Mouse (Mus musculus) lung, embryonic 16.5 days (tissue): ENCODE measurements at regions not wholly inside any gene's neighbourhood (a gene's known extent, or its start where the extent isn't known, plus 50 kb on each side); places are given as distances from the start of the nearest gene placed in this dataset.
"Not testable (repeated sequence)": the region's sequence is repeated elsewhere in the genome, so short reads cannot be mapped to it uniquely, and the experiment has no call there.

ENCODE experiments used
- ATAC-seq: fragments of 200-750 bp; cut with Nextera tagmentation; 2 replicates; pipeline ENCODE4 v1.8.0; 2017; ENCODE audit warnings: low read depth, mild to moderate bottlenecking, moderate library complexity
- H3K27ac ChIP-seq: fragments of 300-500 bp; sonication (generic); 2 replicates; pipeline ENCODE4 v1.5.1; 2014; ENCODE audit warnings: mild to moderate bottlenecking, control low read depth, low read length
- H3K27me3 ChIP-seq: fragments of 300-500 bp; sonication (generic); 2 replicates; pipeline ENCODE4 v1.6.1; 2014; ENCODE audit warnings: low read depth, low read length, mixed read lengths; ENCODE audit not compliant: control insufficient read depth, insufficient read depth
- H3K36me3 ChIP-seq: fragments of 300-500 bp; sonication (generic); 2 replicates; pipeline ENCODE4 v1.6.1; 2014; ENCODE audit warnings: low read length; ENCODE audit not compliant: control insufficient read depth, insufficient read depth
- H3K4me1 ChIP-seq: fragments of 300-500 bp; sonication (generic); replicated peaks from 2 replicates; pipeline ENCODE4 v1.6.1; 2014; ENCODE audit warnings: low read length, mixed read lengths; ENCODE audit not compliant: control insufficient read depth, insufficient read depth
- H3K4me2 ChIP-seq: fragments of 300-500 bp; sonication (generic); 2 replicates; pipeline ENCODE4 v1.6.1; 2014; ENCODE audit warnings: low read depth, low read length, control low read depth
- H3K4me3 ChIP-seq: fragments of 300-500 bp; sonication (generic); 2 replicates; pipeline ENCODE4 v1.5.1; 2014; ENCODE audit warnings: mild to moderate bottlenecking, low read length, control low read depth
- H3K9ac ChIP-seq: fragments of 300-500 bp; sonication (generic); 2 replicates; pipeline ENCODE4 v1.6.1; 2014; ENCODE audit warnings: low read length, control low read depth
- H3K9me3 ChIP-seq: fragments of 300-500 bp; sonication (generic); 2 replicates; pipeline ENCODE4 v1.6.1; 2016; ENCODE audit warnings: low read length; ENCODE audit not compliant: control insufficient read depth
- WGBS: fragments of 180-500 bp; shearing (Covaris S2); extraction: QIAGEN DNeasy Blood & Tissue Kit; methylation state at CpG from one replicate; pipeline ENCODE4 v1.1.7; 2014; 5-methylcytosine and 5-hydroxymethylcytosine counted together

DNA sequence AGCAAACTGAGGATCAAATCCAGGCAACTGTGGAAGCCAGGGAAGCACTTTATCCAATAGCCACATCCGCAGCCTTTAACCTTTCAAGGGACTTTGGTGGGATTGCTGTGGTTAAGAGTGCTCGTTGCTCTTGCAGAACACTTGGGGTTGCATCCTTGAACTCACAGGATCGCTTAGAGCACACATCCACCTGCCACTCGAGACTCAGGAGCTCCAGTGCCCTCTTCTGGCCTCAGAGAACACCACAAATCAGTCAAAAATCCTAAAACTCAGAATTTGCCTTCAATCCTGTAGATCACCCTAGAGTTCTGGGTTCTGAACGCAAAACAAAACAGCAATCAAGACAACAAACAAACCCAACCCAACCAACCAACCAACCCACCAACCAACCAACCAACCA, 82.2 kb upstream of the C9orf72 start:
- WGBS: 52% methylated on average over 5 of the region's 5 CpGs
- no peaks in the 10 kb centered on the region for H3K4me1 ChIP-seq
- H3K27ac ChIP-seq: no peak overlapping the region
- no peak overlapping the region for H3K4me2 ChIP-seq
- no peaks in the 10 kb centered on the region for H3K27me3 ChIP-seq
- no peak overlapping the region for H3K9ac ChIP-seq
- no peaks in the 10 kb centered on the region for H3K36me3 ChIP-seq
- no peak overlapping the region for H3K4me3 ChIP-seq
- H3K9me3 ChIP-seq: no peaks in the 10 kb centered on the region
- no peak for ATAC-seq

DNA sequence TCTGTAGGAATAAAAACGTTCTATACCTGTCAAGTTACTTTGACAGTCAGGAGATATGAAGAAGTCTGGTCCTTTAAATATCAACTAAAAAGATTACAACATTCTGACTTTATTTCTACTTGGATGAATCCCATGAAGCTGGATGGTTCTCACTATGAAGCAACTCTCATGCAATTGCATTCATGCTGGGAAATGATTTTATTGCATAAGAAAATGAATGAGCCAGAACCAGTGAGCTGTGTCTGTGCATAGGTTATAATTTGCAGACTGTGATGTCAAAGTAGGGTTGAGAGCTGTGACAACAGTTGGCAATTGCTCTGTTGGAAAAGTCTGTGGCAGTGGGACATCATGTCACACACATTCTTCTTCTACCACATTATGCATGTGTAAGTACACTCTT, 79.2 kb upstream of the C9orf72 start:
- WGBS: 50% methylated on average over 1 of the region's 1 CpGs
- no peaks in the 10 kb centered on the region for H3K9me3 ChIP-seq
- ATAC-seq: peak; percentile 64; the same call in 1 of the 2 replicates
- no peak overlapping the region for H3K4me3 ChIP-seq
- no peaks in the 10 kb centered on the region for H3K27me3 ChIP-seq
- H3K9ac ChIP-seq: no peak overlapping the region
- H3K4me2 ChIP-seq: no peak overlapping the region
- H3K27ac ChIP-seq: no peak overlapping the region
- H3K36me3 ChIP-seq: no peaks in the 10 kb centered on the region
- no peaks in the 10 kb centered on the region for H3K4me1 ChIP-seq

DNA sequence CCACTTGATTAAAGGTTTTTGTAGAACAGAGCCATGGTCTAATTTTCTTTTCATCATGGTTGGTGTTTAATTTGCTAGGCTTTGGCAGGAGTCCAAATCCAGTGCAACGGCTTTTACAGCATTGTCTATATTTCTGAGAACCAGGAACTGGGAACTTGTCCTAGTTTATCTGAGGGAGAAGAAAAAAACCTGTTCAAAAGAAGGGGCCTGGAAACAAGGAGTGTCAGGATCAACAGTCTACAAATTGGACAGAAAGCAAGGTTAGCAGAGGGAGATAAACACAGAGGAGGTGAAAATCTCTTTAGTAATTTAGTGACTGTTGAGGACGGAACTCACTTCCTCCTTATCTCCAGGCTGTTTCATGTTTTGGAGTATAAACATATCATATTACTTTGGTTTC, 74.9 kb upstream of the C9orf72 start:
- H3K4me1 ChIP-seq: no peaks in the 10 kb centered on the region
- H3K4me2 ChIP-seq: no peak overlapping the region
- H3K9ac ChIP-seq: no peak overlapping the region
- no peaks in the 10 kb centered on the region for H3K27me3 ChIP-seq
- no peaks in the 10 kb centered on the region for H3K9me3 ChIP-seq
- no peaks in the 10 kb centered on the region for H3K36me3 ChIP-seq
- no peak overlapping the region for H3K4me3 ChIP-seq
- WGBS: 4% methylated on average over 2 of the region's 2 CpGs
- no peak overlapping the region for H3K27ac ChIP-seq
- ATAC-seq: no peak

DNA sequence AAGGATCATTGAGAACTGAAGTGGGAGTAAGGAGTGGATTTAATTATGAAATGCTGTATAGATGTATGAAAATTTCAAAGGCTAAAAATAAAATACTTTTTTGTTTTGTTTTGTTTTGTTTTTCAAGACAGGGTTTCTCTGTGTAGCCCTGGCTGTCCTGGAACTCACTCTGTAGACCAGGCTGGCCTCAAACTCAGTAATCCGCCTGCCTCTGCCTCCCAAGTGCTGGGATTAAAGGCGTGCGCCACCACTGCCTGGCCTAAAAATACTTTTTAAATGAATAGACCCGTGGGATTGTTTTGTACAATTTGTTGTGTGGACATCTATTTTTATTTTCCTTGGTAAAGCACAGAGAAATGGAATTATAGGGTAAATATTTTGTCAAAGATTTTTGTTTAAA, 74.4 kb upstream of the C9orf72 start:
- not testable (repeated sequence) for H3K9ac ChIP-seq, H3K36me3 ChIP-seq, H3K27ac ChIP-seq, ATAC-seq, H3K4me2 ChIP-seq, H3K4me3 ChIP-seq, H3K9me3 ChIP-seq, H3K27me3 ChIP-seq, H3K4me1 ChIP-seq
- 57% methylated on average over 4 of the region's 4 CpGs for WGBS

DNA sequence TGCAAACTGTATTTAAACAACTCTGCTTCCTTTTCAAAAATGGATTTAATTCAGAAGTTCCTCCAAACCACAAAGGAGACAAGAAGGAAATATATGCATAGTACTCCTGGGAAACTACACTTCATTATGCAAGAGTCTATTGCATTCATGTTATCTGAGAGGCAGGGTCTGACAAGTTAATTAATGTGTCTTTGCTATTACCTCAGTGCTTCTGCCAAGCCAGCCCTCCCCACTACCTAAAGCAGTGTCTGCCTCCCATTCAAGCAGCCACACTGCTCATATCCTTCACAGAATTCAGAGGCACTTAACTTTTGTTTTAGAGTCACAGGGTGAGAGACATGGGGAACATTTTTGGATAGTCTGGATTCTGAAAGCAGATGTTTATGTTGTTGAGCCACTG, 58.6 kb upstream of the C9orf72 start:
- no peaks in the 10 kb centered on the region for H3K27me3 ChIP-seq
- no peaks in the 10 kb centered on the region for H3K36me3 ChIP-seq
- H3K4me1 ChIP-seq: no peaks in the 10 kb centered on the region
- no peak overlapping the region for H3K27ac ChIP-seq
- H3K4me2 ChIP-seq: no peak overlapping the region
- no peak overlapping the region for H3K9ac ChIP-seq
- H3K9me3 ChIP-seq: no peaks in the 10 kb centered on the region
- ATAC-seq: no peak
- no peak overlapping the region for H3K4me3 ChIP-seq
